Mouse (Mus musculus): ENCODE results near the gene Srsf1. TPM values are rescaled to one million over a fixed set of nuclear protein-coding genes. Genes with fewer than 3 reads are reported as not detected.

Srsf1 gene
- polyA plus RNA-seq (2015; fragmentation: Nextera tagmentation; extraction: Ambion mirVana): 208 and 244 TPM in 2 replicates

GRCm38 (mm10) chr11:88046944-88047794 lies at the start of gene Srsf1:
TSS of gene Srsf1 (plus strand) at chr11:88047373.
- peak within 1 kb of the TSS; percentile 97 for H3K4me3 ChIP-seq
- H3K36me3 ChIP-seq: peaks cover 16% of the 10 kb centered on the region
- under 1% methylated on average over 60 of the region's 60 CpGs for WGBS
- H3K9me3 ChIP-seq: no peaks in the 10 kb centered on the region
- H3K4me1 ChIP-seq: peaks cover 29% of the 10 kb centered on the region
- no peaks in the 10 kb centered on the region for H3K27me3 ChIP-seq
- H3K27ac ChIP-seq: peak within 1 kb of the TSS; percentile 100
- peak within 1 kb of the TSS; percentile 56 for H3K4me2 ChIP-seq
- peak; percentile 93 for ATAC-seq (ENCODE audit: insufficient number of reproducible peaks, low FRiP score, low TSS enrichment, low read depth)
- peak within 1 kb of the TSS; percentile 99 for H3K9ac ChIP-seq

- H3K9ac ChIP-seq: no peak overlapping the region
- no peaks in the 10 kb centered on the region for H3K9me3 ChIP-seq
- H3K36me3 ChIP-seq: no peaks in the 10 kb centered on the region
- 91% methylated on average over 5 of the region's 5 CpGs for whole genome bisulfite sequencing
- no peak overlapping the region for H3K4me3 ChIP-seq
- no peak overlapping the region for H3K27ac ChIP-seq
- no peak overlapping the region for H3K4me2 ChIP-seq
- no peak for ATAC-seq (ENCODE audit: insufficient number of reproducible peaks, low FRiP score, low TSS enrichment, low read depth)
- H3K27me3 ChIP-seq: no peaks in the 10 kb centered on the region
- no peaks in the 10 kb centered on the region for H3K4me1 ChIP-seq
Observed at GRCm38 (mm10) chr11:87999751-88000150, 47.4 kb upstream of the Srsf1 start.

GRCm38 (mm10) chr11:88002738-88003137 lies 44.4 kb upstream of the Srsf1 start:
- Histone ChIP-seq H3K9ac (no peak overlapping the region), H3K27ac (no peak overlapping the region), H3K4me3 (no peak overlapping the region), H3K4me2 (no peak overlapping the region), H3K36me3 (no peaks in the 10 kb centered on the region), H3K4me1 (no peaks in the 10 kb centered on the region), H3K27me3 (no peaks in the 10 kb centered on the region), H3K9me3 (no peaks in the 10 kb centered on the region)
- 53% methylated on average over 4 of the region's 4 CpGs for WGBS
- ATAC-seq (ENCODE audit: insufficient number of reproducible peaks, low FRiP score, low TSS enrichment, low read depth): no peak

- Histone ChIP-seq H3K4me3 (no peak overlapping the region), H3K4me1 (peaks cover 5% of the 10 kb centered on the region; the same call in 1 of the 2 replicates), H3K4me2 (no peak overlapping the region), H3K27ac (no peak overlapping the region), H3K27me3 (no peaks in the 10 kb centered on the region), H3K9ac (no peak overlapping the region), H3K9me3 (no peaks in the 10 kb centered on the region), H3K36me3 (no peaks in the 10 kb centered on the region)
- 32% methylated on average over 2 of the region's 2 CpGs for WGBS
- ATAC-seq (ENCODE audit: insufficient number of reproducible peaks, low FRiP score, low TSS enrichment, low read depth): no peak
Observed at GRCm38 (mm10) chr11:88004123-88004522, 43.0 kb upstream of the Srsf1 start.

GRCm38 (mm10) chr11:88008641-88009040 lies 38.5 kb upstream of the Srsf1 start:
- Histone ChIP-seq H3K4me3 (no peak overlapping the region), H3K27me3 (no peaks in the 10 kb centered on the region), H3K4me1 (peaks cover 14% of the 10 kb centered on the region), H3K9me3 (no peaks in the 10 kb centered on the region), H3K9ac (no peak overlapping the region), H3K4me2 (no peak overlapping the region), H3K27ac (no peak overlapping the region), H3K36me3 (no peaks in the 10 kb centered on the region)
- 50% methylated on average over 1 of the region's 1 CpGs for WGBS
- no peak for ATAC-seq (ENCODE audit: insufficient number of reproducible peaks, low FRiP score, low TSS enrichment, low read depth)

- 15% methylated on average over 16 of the region's 16 CpGs for WGBS
- Histone ChIP-seq H3K9ac (no peak overlapping the region), H3K4me2 (peak overlapping the region; percentile 31; the same call in 1 of the 2 replicates), H3K4me1 (peaks cover 14% of the 10 kb centered on the region), H3K36me3 (no peaks in the 10 kb centered on the region), H3K4me3 (no peak overlapping the region), H3K9me3 (no peaks in the 10 kb centered on the region), H3K27ac (no peak overlapping the region), H3K27me3 (no peaks in the 10 kb centered on the region)
- ATAC-seq (ENCODE audit: insufficient number of reproducible peaks, low FRiP score, low TSS enrichment, low read depth): no peak
Observed at GRCm38 (mm10) chr11:88009542-88010190, 37.5 kb upstream of the Srsf1 start.

- ATAC-seq (ENCODE audit: insufficient number of reproducible peaks, low FRiP score, low TSS enrichment, low read depth): no peak
- Histone ChIP-seq H3K27ac (no peak overlapping the region), H3K4me3 (no peak overlapping the region), H3K9me3 (no peaks in the 10 kb centered on the region), H3K27me3 (no peaks in the 10 kb centered on the region), H3K4me2 (no peak overlapping the region), H3K4me1 (peaks cover 14% of the 10 kb centered on the region), H3K36me3 (no peaks in the 10 kb centered on the region), H3K9ac (no peak overlapping the region)
- WGBS: 60% methylated on average over 11 of the region's 11 CpGs
Observed at GRCm38 (mm10) chr11:88011208-88011913, 35.8 kb upstream of the Srsf1 start.

GRCm38 (mm10) chr11:88011914-88012419 lies 35.2 kb upstream of the Srsf1 start:
- H3K4me3 ChIP-seq: no peak overlapping the region
- no peak for ATAC-seq (ENCODE audit: insufficient number of reproducible peaks, low FRiP score, low TSS enrichment, low read depth)
- H3K9me3 ChIP-seq: no peaks in the 10 kb centered on the region
- no peaks in the 10 kb centered on the region for H3K36me3 ChIP-seq
- no peak overlapping the region for H3K27ac ChIP-seq
- H3K4me2 ChIP-seq: no peak overlapping the region
- no peak overlapping the region for H3K9ac ChIP-seq
- 79% methylated on average over 7 of the region's 7 CpGs for WGBS
- H3K4me1 ChIP-seq: peaks cover 14% of the 10 kb centered on the region
- H3K27me3 ChIP-seq: no peaks in the 10 kb centered on the region

GRCm38 (mm10) chr11:88012621-88013244 lies 34.4 kb upstream of the Srsf1 start:
- ATAC-seq (ENCODE audit: insufficient number of reproducible peaks, low FRiP score, low TSS enrichment, low read depth): no peak
- WGBS: 86% methylated on average over 11 of the region's 11 CpGs
- Histone ChIP-seq H3K4me3 (no peak overlapping the region), H3K27ac (no peak overlapping the region), H3K4me2 (no peak overlapping the region), H3K9ac (no peak overlapping the region), H3K9me3 (no peaks in the 10 kb centered on the region), H3K4me1 (peaks cover 14% of the 10 kb centered on the region), H3K36me3 (no peaks in the 10 kb centered on the region), H3K27me3 (no peaks in the 10 kb centered on the region)

- no peaks in the 10 kb centered on the region for H3K27me3 ChIP-seq
- no peaks in the 10 kb centered on the region for H3K9me3 ChIP-seq
- H3K9ac ChIP-seq: no peak overlapping the region
- no peak overlapping the region for H3K4me3 ChIP-seq
- 88% methylated on average over 10 of the region's 10 CpGs for WGBS
- no peaks in the 10 kb centered on the region for H3K36me3 ChIP-seq
- peaks cover 13% of the 10 kb centered on the region for H3K4me1 ChIP-seq
- no peak for ATAC-seq (ENCODE audit: insufficient number of reproducible peaks, low FRiP score, low TSS enrichment, low read depth)
- no peak overlapping the region for H3K4me2 ChIP-seq
- no peak overlapping the region for H3K27ac ChIP-seq
Observed at GRCm38 (mm10) chr11:88013632-88014031, 33.5 kb upstream of the Srsf1 start.

GRCm38 (mm10) chr11:88015161-88015560 lies 32.0 kb upstream of the Srsf1 start:
- no peak overlapping the region for H3K4me3 ChIP-seq
- no peak for ATAC-seq (ENCODE audit: insufficient number of reproducible peaks, low FRiP score, low TSS enrichment, low read depth)
- no peak overlapping the region for H3K9ac ChIP-seq
- peaks cover under 1% of the 10 kb centered on the region for H3K4me1 ChIP-seq
- H3K36me3 ChIP-seq: no peaks in the 10 kb centered on the region
- no peak overlapping the region for H3K4me2 ChIP-seq
- WGBS: 89% methylated on average over 11 of the region's 11 CpGs
- no peaks in the 10 kb centered on the region for H3K9me3 ChIP-seq
- H3K27me3 ChIP-seq: no peaks in the 10 kb centered on the region
- H3K27ac ChIP-seq: no peak overlapping the region
